Mouse (Mus musculus) naive thymus-derived CD4-positive, alpha-beta T cell, adult 2 months (primary cell): ENCODE data around the gene Gm44805.

Experiments used
- DNase-seq: peaks from one replicate; pipeline ENCODE4 v3.0.0-alpha.2; 2011; ENCODE audit warnings: low read depth

Gm44805 gene

GRCm38 (mm10) chr7:19676662-19677061 lies 4.6 kb downstream of the Gm44805 start:
- no peak for DNase-seq

DNA sequence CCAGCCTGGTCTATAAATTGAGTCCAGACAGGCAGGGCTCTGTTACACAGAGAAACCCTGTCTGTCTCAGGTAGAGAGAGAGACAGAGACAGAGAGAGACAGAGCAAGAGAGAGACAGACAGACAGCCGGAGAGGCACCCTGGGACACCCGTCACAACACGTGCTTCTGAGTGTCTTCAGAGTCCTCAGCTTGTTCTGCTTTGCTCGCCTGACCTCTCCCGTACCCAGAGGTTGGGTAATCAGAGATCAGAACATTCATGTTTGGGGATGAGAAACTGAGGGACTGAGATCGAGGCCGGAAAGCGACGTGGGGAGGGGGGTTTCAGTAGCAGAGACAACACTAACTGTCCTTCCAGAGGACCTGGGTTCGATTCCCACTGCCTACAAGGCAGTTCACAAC lies 5.4 kb downstream of the Gm44805 start:
- no peak for DNase-seq

GRCm38 (mm10) chr7:19673083-19673699 lies 8.0 kb downstream of the Gm44805 start:
- no peak for DNase-seq

DNA sequence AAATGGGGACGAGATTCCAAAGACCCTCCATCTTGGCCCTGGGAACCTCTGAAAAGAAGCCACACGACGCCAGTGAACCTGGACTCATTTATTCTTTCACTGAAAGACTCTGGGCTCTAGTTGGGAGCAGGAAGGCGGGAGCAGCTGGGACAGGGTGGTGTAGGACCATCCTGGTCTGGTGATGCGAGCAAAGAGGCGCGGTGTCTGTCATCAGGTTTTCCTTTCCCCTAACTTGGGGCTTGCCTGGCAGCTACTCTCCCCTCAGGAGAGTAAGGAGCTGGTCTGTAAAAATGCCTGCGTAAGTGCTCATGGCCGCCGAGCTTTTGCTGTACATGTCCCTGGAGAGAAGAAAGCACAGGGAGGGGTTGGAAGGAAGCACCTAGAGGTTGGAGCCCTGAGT lies 9.7 kb downstream of the Gm44805 start:
- DNase-seq: no peak

- DNase-seq: peak; percentile 95
Observed at GRCm38 (mm10) chr7:19668947-19669721, 12.1 kb downstream of the Gm44805 start.

GRCm38 (mm10) chr7:19667434-19667833 lies 13.8 kb downstream of the Gm44805 start:
- no peak for DNase-seq

GRCm38 (mm10) chr7:19666750-19667149 lies 14.5 kb downstream of the Gm44805 start:
- DNase-seq: no peak

GRCm38 (mm10) chr7:19664955-19665841 lies 16.0 kb downstream of the Gm44805 start, which contains the start of gene Clptm1:
Gene Clptm1 (minus strand): TSS chr7:19665033.
- DNase-seq: peak; percentile 99

DNA sequence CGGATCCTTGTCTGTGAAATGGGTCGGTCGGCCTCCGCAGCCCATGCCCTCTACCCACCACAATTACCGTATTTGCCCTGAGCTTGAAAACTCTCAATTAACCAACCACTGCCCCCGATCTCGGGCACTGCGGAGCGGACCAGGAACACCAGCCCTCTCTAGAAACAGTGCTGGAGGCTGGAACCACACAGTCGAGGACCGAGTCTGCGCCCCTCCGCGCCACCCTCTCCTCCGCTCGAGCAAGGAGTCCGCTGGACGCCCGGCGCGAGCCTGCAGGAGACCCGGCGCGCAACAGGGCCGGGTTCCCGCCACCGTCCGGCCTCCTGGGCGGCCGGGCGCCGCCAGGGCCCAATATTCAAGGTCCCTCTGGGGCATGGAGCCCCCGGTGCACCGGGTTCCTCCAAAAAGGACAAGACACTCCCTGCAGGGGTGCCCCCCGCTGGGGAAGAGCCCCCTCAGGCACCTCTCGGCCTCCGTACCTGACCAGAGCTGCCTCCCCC lies 16.7 kb downstream of the Gm44805 start:
- no peak for DNase-seq

- DNase-seq: no peak
Observed at GRCm38 (mm10) chr7:19663940-19664339, 17.3 kb downstream of the Gm44805 start.

GRCm38 (mm10) chr7:19652614-19653013 lies 28.6 kb downstream of the Gm44805 start:
- DNase-seq: no peak

GRCm38 (mm10) chr7:19651063-19651786 lies 30.0 kb downstream of the Gm44805 start:
- DNase-seq: no peak

DNA sequence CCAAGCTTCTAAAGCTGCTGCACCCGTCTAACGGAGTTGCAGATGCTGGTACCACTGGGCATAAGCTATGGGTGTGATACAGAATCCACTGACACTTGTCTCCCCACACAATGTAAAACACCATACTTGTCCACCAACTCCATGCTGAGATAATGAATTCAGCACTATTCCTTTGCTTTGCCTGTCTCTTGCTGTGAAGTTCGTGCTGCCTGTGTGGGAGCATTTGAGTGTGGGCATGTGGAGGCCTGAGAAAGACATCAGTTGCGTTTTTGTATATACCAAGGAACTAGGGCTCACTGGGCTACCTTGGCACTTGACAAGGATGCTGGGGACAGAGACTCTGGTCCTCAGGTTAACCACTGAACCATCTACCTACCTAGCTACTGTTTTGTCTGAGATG lies 40.0 kb downstream of the Gm44805 start:
- DNase-seq: no peak

DNA sequence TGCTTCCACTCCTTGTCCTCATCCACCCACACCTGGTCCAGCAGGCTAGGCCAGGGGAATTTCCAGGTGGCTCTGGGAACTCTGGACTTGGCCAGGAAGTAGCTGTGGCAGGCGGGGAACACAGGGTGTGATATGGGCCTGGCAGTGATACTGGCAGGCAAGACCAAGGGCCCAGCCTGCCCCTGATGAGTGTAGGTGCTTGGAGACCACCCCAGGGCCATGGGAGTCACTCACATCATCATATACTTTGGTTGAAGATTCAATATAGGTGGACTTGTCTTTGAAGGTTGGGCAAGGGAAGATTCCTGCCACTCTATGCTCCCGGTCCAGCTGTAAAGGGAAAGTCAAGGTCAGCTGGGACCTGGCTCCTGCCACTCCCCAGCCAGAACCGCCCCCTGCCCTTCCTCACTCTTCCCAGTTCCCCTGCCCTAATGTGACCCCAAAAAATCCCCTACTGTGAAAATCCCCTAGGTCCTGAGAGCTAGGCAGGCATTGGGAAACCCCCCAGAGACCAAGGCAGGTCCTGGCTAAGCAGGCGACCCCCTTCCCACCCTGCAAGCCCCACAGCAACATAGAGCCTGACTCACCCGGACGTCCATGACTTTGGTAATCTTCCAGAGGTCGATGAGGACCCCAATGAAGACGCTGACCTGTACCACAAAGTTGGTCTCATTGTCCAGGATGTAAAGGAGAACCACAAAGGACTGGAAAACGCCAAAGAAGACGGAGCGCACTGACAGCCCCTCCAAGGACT lies 46.0 kb downstream of the Gm44805 start:
- no peak for DNase-seq

GRCm38 (mm10) chr7:19634591-19634990 lies 46.6 kb downstream of the Gm44805 start:
- DNase-seq: no peak

GRCm38 (mm10) chr7:19633855-19634254 lies 47.4 kb downstream of the Gm44805 start:
- DNase-seq: no peak

GRCm38 (mm10) chr7:19633197-19633596 lies 48.0 kb downstream of the Gm44805 start:
- no peak for DNase-seq

GRCm38 (mm10) chr7:19632720-19633119 lies 48.5 kb downstream of the Gm44805 start:
- no peak for DNase-seq

DNA sequence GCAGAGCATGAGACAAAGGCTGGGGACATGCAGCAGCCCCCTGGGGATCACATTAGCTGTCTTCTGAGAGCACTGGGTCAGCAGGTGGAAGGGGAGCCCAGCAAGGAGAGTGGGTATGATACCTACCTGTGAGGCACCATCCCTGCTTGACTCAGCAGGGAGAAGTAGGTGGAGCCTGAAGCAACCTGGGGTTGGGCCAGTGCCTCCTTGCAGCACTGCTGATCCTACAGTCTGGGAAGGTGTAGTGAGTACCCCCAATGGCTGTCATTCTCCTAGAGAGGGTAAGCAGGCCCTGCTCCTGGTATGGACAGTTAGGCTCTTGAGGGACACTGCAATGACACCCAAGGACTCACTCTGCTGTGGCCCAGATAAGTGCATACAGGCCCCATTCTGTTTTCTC lies 48.9 kb downstream of the Gm44805 start:
- DNase-seq: no peak

GRCm38 (mm10) chr7:19629361-19629734 lies 51.9 kb downstream of the Gm44805 start, which contains the start of gene Relb:
Gene Relb (minus strand): TSS chr7:19629438.
- DNase-seq: peak; percentile 92
